Mouse (Mus musculus) ES-E14 (cell line): Measurements from ENCODE around the gene Dclk1.

ENCODE experiments used
- CHD2 ChIP-seq: IDR thresholded peaks from 2 replicates; pipeline ENCODE4 v1.6.1; 2014; ENCODE audit warnings: mild to moderate bottlenecking, low read depth, low read length, inconsistent platforms
- HCFC1 ChIP-seq: IDR thresholded peaks from 2 replicates; pipeline ENCODE4 v1.6.1; 2012; ENCODE audit warnings: low read length, inconsistent platforms, borderline replicate concordance; ENCODE audit not compliant: insufficient read depth
- MAFK ChIP-seq: IDR thresholded peaks from 2 replicates; pipeline ENCODE4 v1.6.1; 2014; ENCODE audit warnings: mild to moderate bottlenecking, low read depth, low read length, inconsistent platforms; ENCODE audit not compliant: insufficient read depth
- ZNF384 ChIP-seq: IDR thresholded peaks from 2 replicates; pipeline ENCODE4 v1.6.1; 2012; ENCODE audit warnings: low read depth, low read length, inconsistent platforms

DNA sequence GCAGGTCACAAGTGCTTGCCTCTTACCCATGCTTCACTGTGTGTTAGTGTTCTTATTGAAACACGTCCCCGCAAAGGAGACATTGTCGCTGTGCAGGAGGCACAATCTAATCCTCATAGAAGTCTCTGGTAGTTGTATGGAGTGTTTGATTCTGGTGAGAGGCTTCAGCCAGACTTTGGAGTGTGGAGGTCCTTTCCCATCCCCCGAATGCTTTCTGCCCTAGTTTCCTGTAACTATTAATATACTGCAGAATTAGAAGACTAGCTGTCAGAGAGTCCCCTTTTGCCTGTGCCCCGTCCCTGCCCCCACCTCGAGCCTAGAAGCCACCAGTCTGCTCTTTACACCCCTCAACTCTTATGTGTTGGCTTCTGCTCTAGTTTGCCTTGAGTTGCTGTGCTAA, 30.4 kb downstream of the Dclk1 start:
- no peak for TF ChIP-seq MAFK
- TF ChIP-seq HCFC1 = no peak
- no peak for TF ChIP-seq ZNF384
- no peak for TF ChIP-seq CHD2
